Mouse (Mus musculus) limb, embryonic 14.5 days (tissue): ENCODE data around the gene Fam234a. TPM values are rescaled to one million over a fixed set of nuclear protein-coding genes. Genes with fewer than 3 reads are reported as not detected.
A peak's percentile ranks its signal among the peaks of the same experiment; 100 is the strongest.

Experiments
- ATAC-seq: fragments of 200-750 bp; cut with Nextera tagmentation; 2 replicates; pipeline ENCODE4 v1.8.0; 2017; ENCODE audit warnings: low read depth, moderate number of reproducible peaks, moderate TSS enrichment; ENCODE audit not compliant: low FRiP score
- DNase-seq: peaks from one replicate; pipeline ENCODE4 v3.0.0-alpha.2; 2015; ENCODE audit warnings: low spot score
- H3K27ac ChIP-seq: fragments of 300-500 bp; sonication (generic); replicated peaks from 2 replicates; pipeline ENCODE4 v1.5.1; 2014; ENCODE audit warnings: low read depth, mild to moderate bottlenecking, low read length, moderate library complexity, mixed read lengths
- H3K27me3 ChIP-seq: fragments of 300-500 bp; sonication (generic); 2 replicates; pipeline ENCODE4 v1.6.1; 2014; ENCODE audit warnings: low read length, mixed read lengths; ENCODE audit not compliant: control insufficient read depth, insufficient read depth
- H3K36me3 ChIP-seq: fragments of 300-500 bp; sonication (generic); 2 replicates; pipeline ENCODE4 v1.6.1; 2014; ENCODE audit warnings: mild to moderate bottlenecking, low read length, moderate library complexity, mixed read lengths; ENCODE audit not compliant: control insufficient read depth, insufficient read depth
- H3K4me1 ChIP-seq: fragments of 300-500 bp; sonication (generic); 2 replicates; pipeline ENCODE4 v1.6.1; 2014; ENCODE audit warnings: antibody characterized with exemption, low read length, mixed read lengths; ENCODE audit not compliant: control insufficient read depth, insufficient read depth
- H3K4me2 ChIP-seq: fragments of 300-500 bp; sonication (generic); replicated peaks from 2 replicates; pipeline ENCODE4 v1.6.1; 2014; ENCODE audit warnings: low read depth, mild to moderate bottlenecking, low read length, moderate library complexity; ENCODE audit not compliant: severe bottlenecking
- H3K4me3 ChIP-seq: fragments of 300-500 bp; sonication (generic); replicated peaks from 2 replicates; pipeline ENCODE4 v1.5.1; 2014; ENCODE audit warnings: low read length
- H3K9ac ChIP-seq: fragments of 300-500 bp; sonication (generic); 2 replicates; pipeline ENCODE4 v1.6.1; 2014; ENCODE audit warnings: mild to moderate bottlenecking, low read depth, low read length, moderate library complexity; ENCODE audit not compliant: severe bottlenecking
- H3K9me3 ChIP-seq: fragments of 300-500 bp; sonication (generic); 2 replicates; pipeline ENCODE4 v1.6.1; 2016; ENCODE audit warnings: low read length; ENCODE audit not compliant: control insufficient read depth
- POLR2A ChIP-seq: fragments of 200-500 bp; IDR thresholded peaks from 2 replicates; pipeline ENCODE4 v1.8.0; 2012; ENCODE audit warnings: inconsistent platforms, mild to moderate bottlenecking, moderate library complexity, borderline replicate concordance; ENCODE audit not compliant: insufficient read depth, insufficient read length; ENCODE audit errors: extremely low read depth
- WGBS: fragments of 180-500 bp; shearing (Covaris S2); extraction: QIAGEN DNeasy Blood & Tissue Kit; methylation state at CpG from one replicate; pipeline ENCODE4 v1.1.7; 2014; 5-methylcytosine and 5-hydroxymethylcytosine counted together
- polyA plus RNA-seq, 2 experiments: library from polyadenylated mRNA; depleted of rRNA in 1 of 2; stranded (reverse) in 1 of 2; unstranded in 1 of 2; fragments of >200 nt; fragmentation: Nextera tagmentation in 1 of 2; extraction: Ambion mirVana in 1 of 2; gene quantifications; 2 replicates each; pipeline versions ENCODE4 v1.2.1 to v1.2.3; 2012 to 2014

Gene Fam234a
- polyA plus RNA-seq (2012; rRNA removed) (39.2 and 49.6 TPM in 2 replicates), polyA plus RNA-seq (2014; fragmentation: Nextera tagmentation; extraction: Ambion mirVana) (44.8 and 46.2 TPM in 2 replicates)

DNA sequence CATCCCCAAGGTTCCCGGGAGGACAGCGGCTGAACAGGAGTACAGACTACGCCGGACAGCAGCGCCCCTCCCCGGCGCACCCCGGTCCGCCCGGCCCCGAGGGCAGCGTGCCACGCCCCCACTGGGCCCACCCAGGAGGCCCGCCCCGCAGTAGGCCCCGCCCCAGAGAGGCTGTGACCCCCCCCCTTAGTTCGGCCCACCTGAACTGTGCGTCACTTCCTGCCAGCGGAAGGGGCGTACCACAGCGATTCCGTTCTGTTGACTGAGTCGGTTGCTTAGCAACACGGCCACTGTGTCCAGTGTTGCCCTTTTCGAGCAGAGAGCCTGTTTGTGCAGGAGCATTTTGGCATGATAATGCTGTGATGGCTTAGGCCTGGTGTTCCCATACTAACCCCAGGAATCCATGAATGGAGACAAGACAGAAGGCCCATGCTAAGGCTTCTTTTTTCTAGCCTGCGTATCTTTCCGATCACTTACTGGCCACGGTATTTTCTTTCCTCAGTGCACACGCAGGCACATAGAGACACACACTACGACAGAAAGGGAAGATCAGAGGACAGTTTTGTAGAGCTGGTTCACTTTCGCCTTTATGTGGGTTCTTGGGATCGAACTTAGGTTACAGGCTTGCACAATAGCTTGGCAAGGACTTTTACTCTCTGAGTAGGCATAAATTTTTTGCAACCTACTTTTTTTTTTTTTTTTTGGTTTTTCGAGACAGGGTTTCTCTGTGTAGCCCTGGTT lies at the start of gene Fam234a:
Fam234a (minus strand) TSS at position 142 of the 741 bp plus-strand sequence.
- H3K4me2 ChIP-seq, result peak within 1 kb of the TSS; percentile 56
- WGBS, result 15% methylated on average over 22 of the region's 33 CpGs
- no peak for TF ChIP-seq POLR2A
- peak; percentile 97 for DNase-seq
- peaks cover 3% of the 10 kb centered on the region; the same call in 1 of the 2 replicates for H3K4me1 ChIP-seq
- peak within 1 kb of the TSS; percentile 85 for H3K27ac ChIP-seq
- peak within 1 kb of the TSS; percentile 58 for H3K9ac ChIP-seq
- no peaks in the 10 kb centered on the region for H3K36me3 ChIP-seq
- H3K4me3 ChIP-seq, result peak within 1 kb of the TSS; percentile 62
- ATAC-seq, result peak; percentile 97
- H3K9me3 ChIP-seq, result no peaks in the 10 kb centered on the region
- H3K27me3 ChIP-seq, result no peaks in the 10 kb centered on the region

- no peak for TF ChIP-seq POLR2A
- no peak overlapping the region for H3K4me3 ChIP-seq
- no peak overlapping the region for H3K27ac ChIP-seq
- H3K36me3 ChIP-seq, result peaks cover 47% of the 10 kb centered on the region
- no peak overlapping the region for H3K4me2 ChIP-seq
- no peaks in the 10 kb centered on the region for H3K9me3 ChIP-seq
- no peak overlapping the region for H3K9ac ChIP-seq
- no peaks in the 10 kb centered on the region for H3K4me1 ChIP-seq
- DNase-seq, result no peak
- 78% methylated on average over 4 of the region's 4 CpGs for WGBS
- ATAC-seq, result no peak
- H3K27me3 ChIP-seq, result no peaks in the 10 kb centered on the region
Observed at GRCm38 (mm10) chr17:26289475-26289874, 45.4 kb upstream of the Fam234a start.

DNA sequence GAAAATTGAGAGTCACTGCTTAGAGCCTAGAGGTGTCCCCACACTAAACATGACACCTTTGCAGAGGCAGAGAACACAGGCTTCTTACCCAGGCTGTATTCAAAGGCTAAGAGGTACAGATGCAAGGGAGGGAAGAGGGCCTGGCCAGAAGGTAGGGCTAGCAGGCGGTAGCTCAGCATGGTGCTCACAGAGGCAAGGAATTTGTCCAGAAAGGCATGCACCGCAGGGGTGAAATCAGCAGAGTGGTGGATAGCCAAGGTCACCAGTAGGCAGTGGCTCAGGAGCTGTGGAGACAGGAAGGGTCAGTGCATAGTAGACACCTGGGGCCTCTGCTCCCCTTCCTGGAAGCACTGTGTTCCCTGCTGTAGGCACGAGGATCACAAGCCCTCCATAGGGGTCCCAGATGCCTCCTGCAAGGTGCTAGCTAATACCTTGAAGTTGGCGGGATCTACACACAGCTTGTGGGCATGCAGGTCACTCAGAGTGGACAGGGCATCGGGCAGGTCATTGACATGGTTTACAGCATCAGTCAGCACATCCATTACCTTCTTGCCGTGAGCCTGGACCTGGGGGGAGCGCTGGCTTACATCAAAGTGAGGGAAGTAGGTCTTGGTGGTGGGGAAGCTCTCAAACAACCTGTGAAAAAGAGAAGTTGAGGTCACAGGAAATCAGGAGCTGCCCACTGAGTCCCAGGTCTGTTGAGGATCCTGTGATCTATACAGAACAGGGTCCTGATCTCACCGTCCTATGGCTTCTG lies 42.3 kb upstream of the Fam234a start:
- no peak for DNase-seq

GRCm38 (mm10) chr17:26276711-26277110 lies 32.7 kb upstream of the Fam234a start:
- H3K27me3 ChIP-seq, result no peaks in the 10 kb centered on the region
- DNase-seq (no peak), ATAC-seq (no peak)
- no peaks in the 10 kb centered on the region for H3K4me1 ChIP-seq
- TF ChIP-seq POLR2A, result no peak
- no peak overlapping the region for H3K4me3 ChIP-seq
- H3K36me3 ChIP-seq, result peaks cover 90% of the 10 kb centered on the region
- 82% methylated on average over 4 of the region's 4 CpGs for WGBS
- no peak overlapping the region for H3K27ac ChIP-seq
- H3K9me3 ChIP-seq, result no peaks in the 10 kb centered on the region
- H3K4me2 ChIP-seq, result no peak overlapping the region
- H3K9ac ChIP-seq, result no peak overlapping the region

More for the DNA sequence above, 42.3 kb upstream of the Fam234a start:
- Histone ChIP-seq H3K9me3 (no peaks in the 10 kb centered on the region), H3K4me3 (no peak overlapping the region), H3K36me3 (peaks cover 78% of the 10 kb centered on the region), H3K4me2 (no peak overlapping the region), H3K27ac (no peak overlapping the region), H3K4me1 (no peaks in the 10 kb centered on the region), H3K9ac (no peak overlapping the region), H3K27me3 (no peaks in the 10 kb centered on the region)
- no peak for ATAC-seq
- 84% methylated on average over 8 of the region's 8 CpGs for whole genome bisulfite sequencing
- no peak for TF ChIP-seq POLR2A

GRCm38 (mm10) chr17:26275933-26276332 lies 31.9 kb upstream of the Fam234a start:
- TF ChIP-seq POLR2A, result no peak
- Histone ChIP-seq H3K27me3 (no peaks in the 10 kb centered on the region), H3K27ac (no peak overlapping the region), H3K9me3 (no peaks in the 10 kb centered on the region), H3K4me3 (no peak overlapping the region), H3K4me2 (no peak overlapping the region), H3K9ac (no peak overlapping the region), H3K36me3 (peaks cover 90% of the 10 kb centered on the region), H3K4me1 (no peaks in the 10 kb centered on the region)
- WGBS, result 89% methylated on average over 13 of the region's 13 CpGs
- no peak for DNase-seq
- no peak for ATAC-seq
